Mouse (Mus musculus) ZHBTc4 (cell line): ENCODE measurements at regions not wholly inside any gene's neighbourhood (a gene's known extent, or its start where the extent isn't known, plus 50 kb on each side); places are given as distances from the start of the nearest gene placed in this dataset.
A peak's percentile ranks its signal among the peaks of the same experiment; 100 is the strongest.

Experiments used
- DNase-seq: peaks from one replicate; pipeline ENCODE4 v3.0.0-alpha.2; 2011; ENCODE audit warnings: low read depth, low spot score

- peak; percentile 58 for DNase-seq
Observed at GRCm38 (mm10) chrX:80220754-80221153, 549.5 kb upstream of the Mageb16 start.
